Mouse (Mus musculus): Measurements from ENCODE around the gene Ptpn7. TPM values are rescaled to one million over a fixed set of nuclear protein-coding genes. Genes with fewer than 3 reads are reported as not detected.
"Not testable (repeated sequence)": the region's sequence is repeated elsewhere in the genome, so short reads cannot be mapped to it uniquely, and the experiment has no call there.

Ptpn7 gene
- polyA plus RNA-seq, 1 experiment, result 27.6 TPM

DNA sequence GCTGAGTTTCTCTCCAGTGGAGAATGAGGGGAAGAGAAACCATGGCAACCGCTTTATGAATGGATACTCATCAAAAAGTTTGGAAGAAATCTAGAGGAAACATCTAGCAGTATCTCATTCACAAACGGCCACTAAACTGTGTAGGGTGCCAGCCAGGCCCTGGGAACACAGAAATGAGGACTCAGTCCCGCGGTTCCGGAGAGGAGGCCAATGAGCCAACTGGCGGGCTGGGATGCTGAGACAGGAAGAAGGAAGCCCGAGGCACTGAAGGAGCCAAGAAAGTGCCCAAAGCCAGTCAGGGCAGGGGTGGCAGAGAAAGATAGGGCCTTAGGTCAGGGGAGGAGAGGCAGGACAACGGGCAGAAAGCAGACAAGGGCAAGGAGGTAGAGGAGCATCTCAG lies 53.9 kb downstream of the Ptpn7 start:
- Histone ChIP-seq H3K27ac (ENCODE audit: control insufficient read depth, insufficient read depth, low read depth, low read length, poor library complexity) (no peak overlapping the region), H3K4me1 (ENCODE audit: control insufficient read depth, insufficient read depth, low read length) (no peaks in the 10 kb centered on the region; the same call in 1 of the 2 replicates), H3K4me3 (replicated peaks; ENCODE audit: control insufficient read depth, low read depth, low read length) (no peak overlapping the region)
- 62% methylated on average over 8 of the region's 8 CpGs for WGBS
- no peak for TF ChIP-seq CTCF (IDR thresholded peaks at IDR 0.05; ENCODE audit: control insufficient read depth, insufficient read depth, low read length)
- no peak for TF ChIP-seq POLR2A (IDR thresholded peaks at IDR 0.05; ENCODE audit: borderline replicate concordance, control insufficient read depth, low read depth, low read length)

DNA sequence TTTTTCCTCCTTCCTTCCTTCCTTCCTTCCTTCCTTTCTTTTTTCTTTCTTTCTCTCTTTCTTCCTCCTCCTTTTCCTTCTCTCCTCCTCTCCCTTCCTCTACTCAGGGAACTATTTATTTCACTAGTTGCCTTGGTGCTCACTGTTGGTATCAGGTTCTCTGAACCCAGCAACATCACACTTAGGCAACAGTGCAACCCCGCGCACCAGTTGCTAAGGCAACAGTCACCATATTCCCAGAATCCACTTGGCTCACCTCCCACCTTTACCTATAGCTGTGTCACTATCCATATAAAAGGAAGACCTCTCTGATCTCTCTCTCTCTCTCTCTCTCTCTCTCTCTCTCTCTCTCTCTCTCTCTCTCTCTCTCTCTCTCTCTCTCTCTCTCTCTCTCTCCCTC lies 54.5 kb downstream of the Ptpn7 start:
- not testable (repeated sequence) for H3K27ac ChIP-seq (ENCODE audit: control insufficient read depth, insufficient read depth, low read depth, low read length, poor library complexity); H3K4me1 ChIP-seq (ENCODE audit: control insufficient read depth, insufficient read depth, low read length); H3K4me3 ChIP-seq (replicated peaks; ENCODE audit: control insufficient read depth, low read depth, low read length)
- WGBS, result 63% methylated on average over 2 of the region's 2 CpGs

DNA sequence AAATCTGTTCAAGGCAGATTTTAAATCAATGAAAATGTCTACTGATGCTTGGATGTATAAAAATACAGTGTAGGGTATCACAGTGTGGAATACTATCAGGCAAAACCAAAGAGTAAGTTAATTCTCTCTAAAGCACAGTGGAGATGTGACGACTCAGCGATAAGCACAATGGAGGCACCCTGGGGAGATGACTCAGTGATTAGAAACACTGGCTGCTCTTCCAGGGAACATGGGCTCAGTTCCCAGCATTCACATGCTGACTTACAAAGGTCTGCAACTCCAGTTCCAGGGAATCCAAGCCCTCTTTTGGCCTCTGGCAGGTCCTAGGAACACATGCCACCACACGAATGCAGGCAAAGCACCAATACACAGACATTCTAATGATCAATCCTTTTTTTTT lies 55.7 kb downstream of the Ptpn7 start:
- no peak overlapping the region for H3K27ac ChIP-seq (ENCODE audit: control insufficient read depth, insufficient read depth, low read depth, low read length, poor library complexity)
- H3K4me1 ChIP-seq (ENCODE audit: control insufficient read depth, insufficient read depth, low read length), result no peaks in the 10 kb centered on the region; the same call in 1 of the 2 replicates
- WGBS, result 63% methylated on average over 3 of the region's 3 CpGs
- TF ChIP-seq CTCF (IDR thresholded peaks at IDR 0.05; ENCODE audit: control insufficient read depth, insufficient read depth, low read length), result no peak
- no peak for TF ChIP-seq POLR2A (IDR thresholded peaks at IDR 0.05; ENCODE audit: borderline replicate concordance, control insufficient read depth, low read depth, low read length)
- H3K4me3 ChIP-seq (replicated peaks; ENCODE audit: control insufficient read depth, low read depth, low read length), result no peak overlapping the region

DNA sequence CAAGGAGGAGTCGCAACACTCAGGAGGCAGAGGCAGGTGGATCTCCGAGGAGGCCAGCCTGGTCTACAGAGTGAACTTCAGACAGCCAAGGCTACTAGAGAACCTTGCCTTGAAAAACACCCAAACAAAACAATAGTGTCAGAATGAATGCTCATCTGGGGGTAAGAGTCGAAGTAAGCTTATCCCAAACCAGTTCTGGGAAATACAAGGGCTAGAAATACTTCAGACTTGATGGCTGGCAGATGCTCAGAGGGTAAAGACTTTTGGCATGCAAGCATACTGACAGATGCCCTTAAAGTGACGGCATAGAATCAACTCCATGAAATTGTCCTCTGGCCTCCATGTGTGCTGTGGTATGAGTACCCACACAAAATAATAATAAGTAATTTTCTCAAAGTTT lies 56.7 kb downstream of the Ptpn7 start:
- TF ChIP-seq CTCF (IDR thresholded peaks at IDR 0.05; ENCODE audit: control insufficient read depth, insufficient read depth, low read length), result no peak
- TF ChIP-seq POLR2A (IDR thresholded peaks at IDR 0.05; ENCODE audit: borderline replicate concordance, control insufficient read depth, low read depth, low read length), result no peak
- Histone ChIP-seq H3K4me3 (replicated peaks; ENCODE audit: control insufficient read depth, low read depth, low read length) (no peak overlapping the region), H3K4me1 (ENCODE audit: control insufficient read depth, insufficient read depth, low read length) (no peaks in the 10 kb centered on the region; the same call in 1 of the 2 replicates), H3K27ac (ENCODE audit: control insufficient read depth, insufficient read depth, low read depth, low read length, poor library complexity) (no peak overlapping the region)
- 86% methylated on average over 4 of the region's 4 CpGs for WGBS

DNA sequence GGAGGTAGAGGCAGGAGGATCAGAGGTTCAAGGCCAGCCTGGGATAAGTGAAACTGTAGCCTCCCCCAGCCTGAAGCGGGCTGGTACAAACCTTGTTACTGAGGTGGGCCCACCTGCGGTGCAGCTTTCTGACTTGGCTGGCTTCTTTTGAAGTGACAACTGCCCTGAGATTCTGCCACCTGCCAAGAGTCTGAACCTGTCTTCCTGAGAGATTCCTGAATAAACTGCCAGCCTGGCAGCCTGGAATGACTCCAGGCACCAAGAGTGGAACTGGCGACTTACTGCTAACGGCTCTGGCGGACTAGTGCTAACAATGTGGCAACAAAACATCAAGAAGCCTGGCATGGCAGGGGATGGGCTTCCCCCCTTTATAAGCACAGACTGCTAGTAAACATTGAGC lies 61.8 kb downstream of the Ptpn7 start:
- H3K4me3 ChIP-seq (replicated peaks; ENCODE audit: control insufficient read depth, low read depth, low read length); H3K27ac ChIP-seq (ENCODE audit: control insufficient read depth, insufficient read depth, low read depth, low read length, poor library complexity); H3K4me1 ChIP-seq (ENCODE audit: control insufficient read depth, insufficient read depth, low read length): not testable (repeated sequence)
- WGBS, result 87% methylated on average over 5 of the region's 5 CpGs

Other genes with a start within 250 kb of the Ptpn7 start
- gene Ppp1r12b, start 176.8 kb upstream of the Ptpn7 start, polyA plus RNA-seq (2011; ENCODE audit: insufficient read depth, insufficient read length, low replicate concordance, missing spikeins), result 7.8 and 17.8 TPM in 2 replicates
- gene Ube2t, start 170.1 kb upstream of the Ptpn7 start, polyA plus RNA-seq (2011; ENCODE audit: insufficient read depth, insufficient read length, low replicate concordance, missing spikeins), result 45.2 and 49.1 TPM in 2 replicates
- gene Lgr6, start 27.4 kb upstream of the Ptpn7 start, polyA plus RNA-seq (2011; ENCODE audit: insufficient read depth, insufficient read length, low replicate concordance, missing spikeins), result not detected in 2 replicates
- gene Arl8a, start 14.1 kb downstream of the Ptpn7 start, polyA plus RNA-seq (2011; ENCODE audit: insufficient read depth, insufficient read length, low replicate concordance, missing spikeins), result 22.5 and 44.9 TPM in 2 replicates
- gene Gpr37l1, start 35.0 kb downstream of the Ptpn7 start, polyA plus RNA-seq (2011; ENCODE audit: insufficient read depth, insufficient read length, low replicate concordance, missing spikeins), result 0.67 TPM in 1 of 2 replicates, not detected in the other
- gene Elf3, start 125.9 kb downstream of the Ptpn7 start, polyA plus RNA-seq (2011; ENCODE audit: insufficient read depth, insufficient read length, low replicate concordance, missing spikeins), result not detected in 2 replicates
- 17.9 and 33.0 TPM in 2 replicates for gene Rnpep, start 151.4 kb downstream of the Ptpn7 start, polyA plus RNA-seq (2011; ENCODE audit: insufficient read depth, insufficient read length, low replicate concordance, missing spikeins)
- gene Timm17a, start 181.1 kb downstream of the Ptpn7 start, polyA plus RNA-seq (2011; ENCODE audit: insufficient read depth, insufficient read length, low replicate concordance, missing spikeins), result 30.9 and 32.7 TPM in 2 replicates
- gene Lmod1, start 192.1 kb downstream of the Ptpn7 start, polyA plus RNA-seq (2011; ENCODE audit: insufficient read depth, insufficient read length, low replicate concordance, missing spikeins), result not detected in 2 replicates
- gene Shisa4, start 242.5 kb downstream of the Ptpn7 start, polyA plus RNA-seq (2011; ENCODE audit: insufficient read depth, insufficient read length, low replicate concordance, missing spikeins), result 1.2 TPM in 1 of 2 replicates, not detected in the other